Mouse (Mus musculus): ENCODE data around the gene Pgam1. TPM values are rescaled to one million over a fixed set of nuclear protein-coding genes. Genes with fewer than 3 reads are reported as not detected.
A peak's percentile ranks its signal among the peaks of the same experiment; 100 is the strongest.
"Not testable (repeated sequence)": the region's sequence is repeated elsewhere in the genome, so short reads cannot be mapped to it uniquely, and the experiment has no call there.

Pgam1 gene
- total RNA-seq (2021), result 100 to 1,000 TPM; 502 to 540 TPM
- long read RNA-seq, experiment 1, transcript Pgam1-201 (4 exons, 1,775 nt), result major isoform, 457 of 474 reads
- long read RNA-seq, experiment 1, partial matches to known transcripts, result 6 of 474 reads
- long read RNA-seq, experiment 1, other reads (novel, unspliced or antisense), result 11 of 474 reads
- long read RNA-seq, experiment 2, transcript Pgam1-201 (4 exons, 1,775 nt), result major isoform, 681 of 707 reads
- long read RNA-seq, experiment 2, partial matches to known transcripts, result 25 of 707 reads
- long read RNA-seq, experiment 2, other reads (novel, unspliced or antisense), result 1 of 707 reads

- DNase-seq (ENCODE audit: low spot score in 2 of 2), result peak; percentile 96 to 98
- TF ChIP-seq CTCF (conservative IDR thresholded peaks at IDR 0.05), result no peak
- Histone ChIP-seq H3K4me3 (peak within 1 kb of the TSS; percentile 95), H3K27ac (peak within 1 kb of the TSS; percentile 98)
These were observed at the start of gene Pgam1 for GRCm38 (mm10) chr19:41911178-41912073. Pgam1 (plus strand) TSS chr19:41911923.

- no peak for DNase-seq (ENCODE audit: low spot score in 2 of 2)
- no peak overlapping the region for H3K27ac ChIP-seq
- H3K4me3 ChIP-seq, result no peak overlapping the region
- no peak for TF ChIP-seq CTCF (conservative IDR thresholded peaks at IDR 0.05)
These were observed 45.0 kb upstream of the Pgam1 start for GRCm38 (mm10) chr19:41866707-41867106.

GRCm38 (mm10) chr19:41869296-41869695 lies 42.4 kb upstream of the Pgam1 start:
- H3K27ac ChIP-seq, result peak overlapping the region; percentile 43
- TF ChIP-seq CTCF (conservative IDR thresholded peaks at IDR 0.05), result no peak
- H3K4me3 ChIP-seq, result no peak overlapping the region
- DNase-seq (ENCODE audit: low spot score in 2 of 2), result no peak

- H3K27ac ChIP-seq, result peak overlapping the region; percentile 43
- H3K4me3 ChIP-seq; DNase-seq (ENCODE audit: low spot score in 2 of 2): not testable (repeated sequence)
- peak; percentile 41 for TF ChIP-seq CTCF (conservative IDR thresholded peaks at IDR 0.05)
These were observed 41.8 kb upstream of the Pgam1 start for GRCm38 (mm10) chr19:41869946-41870345.

GRCm38 (mm10) chr19:41872285-41872684 lies 39.4 kb upstream of the Pgam1 start:
- Histone ChIP-seq H3K27ac (peak overlapping the region; percentile 71), H3K4me3 (no peak overlapping the region)
- peak in 1 of 2 experiments; percentile 19 for DNase-seq (ENCODE audit: low spot score in 2 of 2)
- no peak for TF ChIP-seq CTCF (conservative IDR thresholded peaks at IDR 0.05)

- no peak overlapping the region for H3K27ac ChIP-seq
- DNase-seq (ENCODE audit: low spot score in 2 of 2), result no peak
- H3K4me3 ChIP-seq, result no peak overlapping the region
- TF ChIP-seq CTCF (conservative IDR thresholded peaks at IDR 0.05), result no peak
These were observed 37.4 kb upstream of the Pgam1 start for GRCm38 (mm10) chr19:41874356-41874755.

- Histone ChIP-seq H3K27ac (no peak overlapping the region), H3K4me3 (no peak overlapping the region)
- no peak for TF ChIP-seq CTCF (conservative IDR thresholded peaks at IDR 0.05)
- DNase-seq (ENCODE audit: low spot score in 2 of 2), result no peak
These were observed 29.9 kb upstream of the Pgam1 start for GRCm38 (mm10) chr19:41881842-41882241.

- H3K27ac ChIP-seq, result no peak overlapping the region
- no peak for DNase-seq (ENCODE audit: low spot score in 2 of 2)
- no peak overlapping the region for H3K4me3 ChIP-seq
- no peak for TF ChIP-seq CTCF (conservative IDR thresholded peaks at IDR 0.05)
These were observed 27.8 kb upstream of the Pgam1 start for GRCm38 (mm10) chr19:41883882-41884281.

- Histone ChIP-seq H3K27ac (no peak overlapping the region), H3K4me3 (no peak overlapping the region)
- no peak for DNase-seq (ENCODE audit: low spot score in 2 of 2)
- TF ChIP-seq CTCF (conservative IDR thresholded peaks at IDR 0.05), result no peak
These were observed 23.5 kb upstream of the Pgam1 start for GRCm38 (mm10) chr19:41888191-41888590.

GRCm38 (mm10) chr19:41894959-41895358 lies 16.8 kb upstream of the Pgam1 start:
- no peak for DNase-seq (ENCODE audit: low spot score in 2 of 2)
- H3K4me3 ChIP-seq, result peak overlapping the region; percentile 94
- no peak for TF ChIP-seq CTCF (conservative IDR thresholded peaks at IDR 0.05)

GRCm38 (mm10) chr19:41895460-41896318 lies 16.0 kb upstream of the Pgam1 start, which contains the start of gene Rrp12:
Rrp12 (minus strand) TSS chr19:41896173.
- peak; percentile 88 to 91 for DNase-seq (ENCODE audit: low spot score in 2 of 2)
- Histone ChIP-seq H3K4me3 (peak within 1 kb of the TSS; percentile 94), H3K27ac (peak within 1 kb of the TSS; percentile 60)
- no peak for TF ChIP-seq CTCF (conservative IDR thresholded peaks at IDR 0.05)

More at GRCm38 (mm10) chr19:41894959-41895358, 16.8 kb upstream of the Pgam1 start:
- H3K27ac ChIP-seq, result no peak overlapping the region

GRCm38 (mm10) chr19:41896319-41896711 lies 15.4 kb upstream of the Pgam1 start:
- DNase-seq (ENCODE audit: low spot score in 2 of 2), result no peak
- Histone ChIP-seq H3K27ac (peak overlapping the region; percentile 60), H3K4me3 (peak overlapping the region; percentile 94)
- no peak for TF ChIP-seq CTCF (conservative IDR thresholded peaks at IDR 0.05)
